Mouse (Mus musculus) forebrain, embryonic 13.5 days (tissue): ENCODE data around the gene Mars2. TPM values are rescaled to one million over a fixed set of nuclear protein-coding genes. Genes with fewer than 3 reads are reported as not detected.
A peak's percentile ranks its signal among the peaks of the same experiment; 100 is the strongest.

ENCODE experiments used
- ATAC-seq: fragments of 200-750 bp; cut with Nextera tagmentation; 2 replicates; pipeline ENCODE4 v1.8.0; 2017
- H3K27ac ChIP-seq: fragments of 300-500 bp; sonication (generic); 2 replicates; pipeline ENCODE4 v1.5.1; 2015; ENCODE audit warnings: inconsistent platforms, mild to moderate bottlenecking, moderate library complexity
- H3K27me3 ChIP-seq: fragments of 300-500 bp; sonication (generic); 2 replicates; pipeline ENCODE4 v1.6.1; 2015; ENCODE audit warnings: mild to moderate bottlenecking, inconsistent platforms
- H3K36me3 ChIP-seq: fragments of 300-500 bp; sonication (generic); 2 replicates; pipeline ENCODE4 v1.6.1; 2015; ENCODE audit warnings: mild to moderate bottlenecking, inconsistent platforms; ENCODE audit not compliant: poor library complexity, severe bottlenecking
- H3K4me1 ChIP-seq: fragments of 300-500 bp; sonication (generic); 2 replicates; pipeline ENCODE4 v1.6.1; 2015; ENCODE audit warnings: inconsistent platforms
- H3K4me2 ChIP-seq: fragments of 300-500 bp; sonication (generic); 2 replicates; pipeline ENCODE4 v1.6.1; 2015; ENCODE audit warnings: inconsistent platforms, mild to moderate bottlenecking, moderate library complexity
- H3K4me3 ChIP-seq: fragments of 300-500 bp; sonication (generic); 2 replicates; pipeline ENCODE4 v1.5.1; 2015; ENCODE audit warnings: mild to moderate bottlenecking, inconsistent platforms
- H3K9ac ChIP-seq: fragments of 300-500 bp; sonication (generic); 2 replicates; pipeline ENCODE4 v1.6.1; 2015; ENCODE audit warnings: mild to moderate bottlenecking, inconsistent platforms
- H3K9me3 ChIP-seq: fragments of 300-500 bp; sonication (generic); replicated peaks from 2 replicates; pipeline ENCODE4 v1.6.1; 2016; ENCODE audit warnings: inconsistent platforms
- WGBS: fragments of 180-500 bp; shearing (Covaris S2); methylation state at CpG from one replicate; pipeline ENCODE4 v1.1.7; 2015; 5-methylcytosine and 5-hydroxymethylcytosine counted together
- polyA plus RNA-seq: library from polyadenylated mRNA; unstranded; fragments of >200 nt; fragmentation: Nextera tagmentation; extraction: Ambion mirVana; gene quantifications from 2 replicates; pipeline ENCODE4 v1.2.1, GENCODE M21; 2015

Mars2 gene
- polyA plus RNA-seq, 1 experiment from 2014 or later = 3.4 TPM

GRCm38 (mm10) chr1:55208500-55209140 lies 28.4 kb upstream of the Mars2 start:
- Histone ChIP-seq H3K9me3 (no peaks in the 10 kb centered on the region), H3K4me3 (no peak overlapping the region), H3K9ac (no peak overlapping the region), H3K36me3 (no peaks in the 10 kb centered on the region), H3K27me3 (no peaks in the 10 kb centered on the region), H3K4me2 (no peak overlapping the region), H3K27ac (no peak overlapping the region), H3K4me1 (peaks cover 4% of the 10 kb centered on the region; the same call in 1 of the 2 replicates)
- WGBS = 87% methylated on average over 5 of the region's 5 CpGs
- ATAC-seq = no peak

DNA sequence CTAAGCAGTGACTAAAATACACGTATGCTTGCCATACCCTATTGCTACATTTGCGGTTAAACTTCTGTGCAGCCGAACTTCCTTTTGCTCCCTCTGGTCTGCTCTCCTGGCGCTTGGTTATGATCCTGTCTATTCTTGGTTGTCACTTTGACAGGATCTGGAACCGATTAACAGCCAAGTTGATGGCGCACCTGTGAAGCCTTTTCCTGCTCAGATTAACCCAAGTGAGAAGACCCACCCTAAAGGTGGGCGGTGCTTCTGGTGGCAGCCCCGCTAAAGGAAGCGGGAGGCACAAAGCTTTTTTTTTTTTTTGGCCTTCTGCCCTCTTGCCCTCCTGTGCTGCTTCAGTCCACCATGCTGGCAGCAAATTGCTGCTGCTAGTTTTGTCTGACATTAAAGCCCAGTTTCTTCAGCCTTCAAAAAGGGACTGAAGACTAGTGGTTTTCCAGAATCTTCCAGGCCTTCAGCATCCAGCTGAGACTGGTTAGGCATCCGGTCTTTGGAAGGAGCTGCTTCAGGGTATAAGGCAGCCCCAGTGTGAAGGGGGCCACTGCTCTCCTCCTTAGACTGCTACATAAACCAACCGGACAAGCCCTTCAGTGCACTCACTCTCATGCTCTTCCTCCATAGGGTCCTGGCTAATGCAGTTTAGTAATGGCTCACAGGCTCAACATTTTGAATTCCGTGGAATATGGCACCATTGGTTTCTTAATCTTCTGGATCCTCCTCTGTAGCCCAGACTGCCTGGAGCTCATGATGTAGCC lies 26.6 kb upstream of the Mars2 start:
- Histone ChIP-seq H3K4me3 (no peak overlapping the region), H3K27ac (no peak overlapping the region), H3K4me2 (no peak overlapping the region), H3K4me1 (peaks cover 7% of the 10 kb centered on the region; the same call in 1 of the 2 replicates), H3K9me3 (no peaks in the 10 kb centered on the region), H3K27me3 (no peaks in the 10 kb centered on the region), H3K36me3 (no peaks in the 10 kb centered on the region), H3K9ac (no peak overlapping the region)
- ATAC-seq = no peak
- 51% methylated on average over 12 of the region's 12 CpGs for WGBS

DNA sequence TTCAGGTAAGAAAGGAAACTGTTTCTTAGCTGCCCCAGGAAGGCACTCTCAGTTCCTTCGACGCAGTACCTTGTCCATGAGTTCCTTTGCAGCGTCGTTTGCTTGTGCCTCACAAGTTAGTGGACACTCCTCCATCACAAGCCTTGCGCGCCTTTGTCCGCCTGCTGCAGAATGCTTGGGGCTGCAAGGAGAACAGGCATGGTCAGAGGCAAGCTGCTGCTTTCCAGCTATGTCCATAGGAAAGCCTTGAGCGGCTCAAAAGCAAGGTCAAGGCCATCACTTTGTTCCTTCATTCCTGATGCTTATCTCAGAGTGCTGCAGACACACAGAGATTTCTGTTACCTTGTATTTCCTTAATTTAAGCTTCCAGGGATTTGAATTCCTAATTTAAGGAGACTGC lies 25.9 kb upstream of the Mars2 start:
- no peak overlapping the region for H3K9ac ChIP-seq
- H3K9me3 ChIP-seq = no peaks in the 10 kb centered on the region
- H3K36me3 ChIP-seq = no peaks in the 10 kb centered on the region
- H3K27ac ChIP-seq = no peak overlapping the region
- no peak for ATAC-seq
- no peaks in the 10 kb centered on the region for H3K27me3 ChIP-seq
- no peak overlapping the region for H3K4me3 ChIP-seq
- no peak overlapping the region for H3K4me2 ChIP-seq
- H3K4me1 ChIP-seq = peaks cover 4% of the 10 kb centered on the region; the same call in 1 of the 2 replicates
- WGBS = 78% methylated on average over 8 of the region's 8 CpGs

GRCm38 (mm10) chr1:55212771-55213170 lies 24.2 kb upstream of the Mars2 start:
- no peaks in the 10 kb centered on the region for H3K36me3 ChIP-seq
- no peak overlapping the region for H3K4me3 ChIP-seq
- no peaks in the 10 kb centered on the region for H3K9me3 ChIP-seq
- ATAC-seq = no peak
- 0 out of 2 replicates have a peak, but pooled peaks cover 8% of the 10 kb centered on the region for H3K4me1 ChIP-seq
- H3K9ac ChIP-seq = no peak overlapping the region
- WGBS = 85% methylated on average over 4 of the region's 4 CpGs
- H3K27me3 ChIP-seq = no peaks in the 10 kb centered on the region
- H3K4me2 ChIP-seq = no peak overlapping the region
- H3K27ac ChIP-seq = no peak overlapping the region

DNA sequence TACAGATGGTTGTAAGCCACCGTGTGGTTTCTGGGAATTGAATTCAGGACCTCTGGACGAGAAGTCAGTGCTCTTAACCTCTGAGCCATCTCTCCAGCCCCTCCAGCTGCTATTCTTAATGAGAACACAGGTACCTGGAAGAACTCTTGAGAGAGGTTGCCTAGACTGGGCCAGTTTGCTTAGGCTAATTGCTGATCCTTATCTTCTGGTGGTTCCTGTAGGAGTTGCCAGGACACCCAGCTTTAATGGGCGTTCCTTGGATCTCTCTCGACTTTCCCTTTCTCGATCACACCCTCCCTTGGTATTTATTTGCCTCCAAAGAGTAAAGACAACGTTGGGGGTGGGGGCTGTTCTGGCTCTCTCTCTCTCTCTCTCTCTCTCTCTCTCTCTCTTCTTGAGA lies 23.5 kb upstream of the Mars2 start:
- H3K27ac ChIP-seq = no peak overlapping the region
- no peak overlapping the region for H3K9ac ChIP-seq
- no peak overlapping the region for H3K4me2 ChIP-seq
- no peaks in the 10 kb centered on the region for H3K27me3 ChIP-seq
- no peak for ATAC-seq
- 0 out of 2 replicates have a peak, but pooled peaks cover 8% of the 10 kb centered on the region for H3K4me1 ChIP-seq
- 83% methylated on average over 6 of the region's 6 CpGs for WGBS
- no peaks in the 10 kb centered on the region for H3K9me3 ChIP-seq
- no peaks in the 10 kb centered on the region for H3K36me3 ChIP-seq
- H3K4me3 ChIP-seq = no peak overlapping the region

DNA sequence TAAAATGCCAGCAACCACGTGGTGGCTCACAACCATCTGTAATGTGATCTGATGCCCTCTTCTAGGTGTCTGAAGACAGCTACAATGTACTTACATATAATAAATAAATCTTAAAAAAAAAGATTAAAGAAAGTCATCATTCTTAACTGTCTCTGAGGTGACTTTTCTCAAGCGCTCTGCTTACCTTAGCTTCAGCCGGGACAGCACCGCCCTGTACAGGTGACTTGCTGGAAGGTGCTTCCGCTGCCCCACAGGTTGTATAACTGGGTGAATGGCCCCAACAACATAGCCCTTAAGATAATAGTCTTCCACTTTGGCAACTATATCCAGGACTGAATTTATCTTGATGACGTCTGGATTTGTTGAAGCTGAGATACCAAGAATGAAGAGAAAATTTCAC lies 23.0 kb upstream of the Mars2 start:
- WGBS = 89% methylated on average over 6 of the region's 6 CpGs
- H3K9ac ChIP-seq = no peak overlapping the region

DNA sequence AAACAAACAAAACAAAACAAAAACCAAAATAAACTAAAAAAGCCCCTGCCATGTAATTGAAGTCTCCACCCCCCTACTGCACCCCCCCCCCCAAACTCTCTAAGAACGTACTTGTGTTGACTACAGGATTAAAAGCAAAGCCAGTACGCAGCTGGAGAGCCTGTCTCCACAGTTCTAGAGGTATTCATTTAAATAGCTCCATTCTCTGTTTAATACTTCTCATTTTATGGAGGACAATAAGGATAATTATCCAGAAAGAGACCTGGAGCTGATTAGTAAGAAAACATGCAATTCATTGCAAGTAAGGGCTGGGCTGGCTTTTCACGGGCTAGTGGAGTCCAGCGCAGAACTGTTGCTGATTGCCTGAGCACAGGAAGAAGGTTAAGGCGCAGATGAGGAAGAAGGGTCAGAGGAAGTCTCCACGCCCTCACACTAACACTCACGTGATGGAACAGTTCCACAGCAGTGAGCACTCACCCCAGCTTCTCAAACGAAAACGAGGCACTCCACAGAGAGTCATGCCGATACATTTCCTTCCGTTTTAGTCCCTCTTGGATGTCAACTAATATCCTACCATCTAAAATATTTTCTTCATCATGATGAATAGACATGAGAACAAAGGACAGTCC lies 21.7 kb upstream of the Mars2 start:
- ATAC-seq = peak; percentile 33; the same call in 1 of the 2 replicates
- no peaks in the 10 kb centered on the region for H3K36me3 ChIP-seq
- H3K27ac ChIP-seq = no peak overlapping the region
- H3K27me3 ChIP-seq = no peaks in the 10 kb centered on the region
- 0 out of 2 replicates have a peak, but pooled peaks cover 8% of the 10 kb centered on the region for H3K4me1 ChIP-seq
- no peak overlapping the region for H3K9ac ChIP-seq
- no peaks in the 10 kb centered on the region for H3K9me3 ChIP-seq
- H3K4me2 ChIP-seq = no peak overlapping the region
- WGBS = 40% methylated on average over 11 of the region's 11 CpGs
- H3K4me3 ChIP-seq = no peak overlapping the region

More for the DNA sequence above, 23.0 kb upstream of the Mars2 start:
- no peak overlapping the region for H3K27ac ChIP-seq
- H3K36me3 ChIP-seq = no peaks in the 10 kb centered on the region
- no peaks in the 10 kb centered on the region for H3K9me3 ChIP-seq
- H3K27me3 ChIP-seq = no peaks in the 10 kb centered on the region
- 0 out of 2 replicates have a peak, but pooled peaks cover 8% of the 10 kb centered on the region for H3K4me1 ChIP-seq
- ATAC-seq = no peak
- no peak overlapping the region for H3K4me2 ChIP-seq
- H3K4me3 ChIP-seq = no peak overlapping the region

DNA sequence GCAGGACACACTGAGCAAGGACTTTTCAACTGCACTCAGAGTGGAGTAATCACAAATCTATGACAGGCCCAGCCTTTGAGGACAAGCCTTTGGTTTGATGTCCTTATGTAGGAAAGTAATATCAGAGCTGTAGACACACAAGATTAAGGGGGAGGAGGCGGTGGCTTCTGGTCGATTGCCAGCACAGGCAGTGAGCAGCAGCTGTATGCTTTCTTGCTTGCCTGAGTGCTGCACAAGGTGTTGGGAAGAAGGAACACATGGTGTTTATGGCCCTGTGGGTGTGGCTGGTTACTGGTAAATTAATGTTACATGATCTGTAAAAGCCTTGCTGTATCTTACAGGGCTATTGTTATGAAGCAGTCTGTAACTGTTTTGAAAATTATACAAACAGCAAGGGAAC lies 19.8 kb upstream of the Mars2 start:
- 72% methylated on average over 2 of the region's 2 CpGs for WGBS
- H3K27me3 ChIP-seq = no peaks in the 10 kb centered on the region

DNA sequence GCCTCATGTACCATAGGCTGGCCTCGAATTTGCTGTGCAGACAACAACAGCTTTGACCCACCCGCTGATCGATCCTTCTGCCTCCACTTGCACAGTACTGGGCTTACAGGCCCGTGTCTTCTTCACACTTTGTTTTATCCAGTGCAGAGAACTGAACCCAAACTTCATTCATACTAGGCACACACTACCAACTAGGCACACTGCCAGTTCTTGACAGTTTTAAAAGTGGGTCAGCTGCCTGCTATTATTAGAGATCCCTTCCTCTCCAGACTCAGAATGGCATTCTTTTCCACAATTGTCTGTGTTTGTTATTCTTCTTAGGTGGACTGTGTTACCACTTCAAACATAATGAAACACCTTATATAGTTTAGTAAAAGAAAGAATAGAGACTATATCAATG lies 15.6 kb upstream of the Mars2 start:
- Histone ChIP-seq H3K4me3 (no peak overlapping the region), H3K9ac (no peak overlapping the region), H3K27me3 (no peaks in the 10 kb centered on the region), H3K36me3 (no peaks in the 10 kb centered on the region), H3K4me1 (peaks cover 48% of the 10 kb centered on the region), H3K4me2 (no peak overlapping the region), H3K9me3 (no peaks in the 10 kb centered on the region), H3K27ac (no peak overlapping the region)
- 61% methylated on average over 4 of the region's 4 CpGs for WGBS
- ATAC-seq = no peak

More for the DNA sequence above, 19.8 kb upstream of the Mars2 start:
- no peaks in the 10 kb centered on the region for H3K9me3 ChIP-seq
- H3K9ac ChIP-seq = no peak overlapping the region
- no peak for ATAC-seq
- H3K4me2 ChIP-seq = no peak overlapping the region
- no peak overlapping the region for H3K4me3 ChIP-seq
- no peaks in the 10 kb centered on the region for H3K36me3 ChIP-seq
- H3K4me1 ChIP-seq = peaks cover 22% of the 10 kb centered on the region
- H3K27ac ChIP-seq = no peak overlapping the region

- Histone ChIP-seq H3K27ac (no peak overlapping the region), H3K4me2 (no peak overlapping the region), H3K4me1 (peaks cover 44% of the 10 kb centered on the region), H3K27me3 (no peaks in the 10 kb centered on the region), H3K36me3 (no peaks in the 10 kb centered on the region), H3K9me3 (no peaks in the 10 kb centered on the region), H3K4me3 (no peak overlapping the region), H3K9ac (no peak overlapping the region)
- 89% methylated on average over 7 of the region's 7 CpGs for WGBS
- no peak for ATAC-seq
These were observed 14.0 kb upstream of the Mars2 start for GRCm38 (mm10) chr1:55223026-55223425.

GRCm38 (mm10) chr1:55224111-55224510 lies 12.9 kb upstream of the Mars2 start:
- 52% methylated on average over 11 of the region's 11 CpGs for WGBS
- Histone ChIP-seq H3K27me3 (no peaks in the 10 kb centered on the region), H3K4me2 (peak overlapping the region; percentile 68), H3K27ac (peak overlapping the region; percentile 44; the same call in 1 of the 2 replicates), H3K36me3 (no peaks in the 10 kb centered on the region), H3K4me1 (peaks cover 44% of the 10 kb centered on the region), H3K9ac (no peak overlapping the region), H3K4me3 (no peak overlapping the region), H3K9me3 (no peaks in the 10 kb centered on the region)
- ATAC-seq = peak; percentile 83

- ATAC-seq = peak; percentile 43; the same call in 1 of the 2 replicates
- H3K27me3 ChIP-seq = no peaks in the 10 kb centered on the region
These were observed 11.6 kb upstream of the Mars2 start for GRCm38 (mm10) chr1:55225398-55225797.

More at GRCm38 (mm10) chr1:55225398-55225797, 11.6 kb upstream of the Mars2 start:
- H3K27ac ChIP-seq = peak overlapping the region; percentile 35
- peaks cover 44% of the 10 kb centered on the region for H3K4me1 ChIP-seq
- H3K9ac ChIP-seq = peak overlapping the region; percentile 54
- H3K9me3 ChIP-seq = no peaks in the 10 kb centered on the region
- H3K4me3 ChIP-seq = peak overlapping the region; percentile 48
- WGBS = 15% methylated on average over 3 of the region's 3 CpGs
- peak overlapping the region; percentile 68 for H3K4me2 ChIP-seq
- no peaks in the 10 kb centered on the region for H3K36me3 ChIP-seq
